Mouse (Mus musculus): ENCODE data around the gene Atp6v1e1. TPM values are rescaled to one million over a fixed set of nuclear protein-coding genes. Genes with fewer than 3 reads are reported as not detected.
A peak's percentile ranks its signal among the peaks of the same experiment; 100 is the strongest.
"Not testable (repeated sequence)": the region's sequence is repeated elsewhere in the genome, so short reads cannot be mapped to it uniquely, and the experiment has no call there.

The Atp6v1e1 gene
- total RNA-seq, 2 experiments from 2014 or later: 87.9 to 94.9 TPM

GRCm38 (mm10) chr6:120821715-120822114, 878 bp downstream of the Atp6v1e1 start:
- no peak for ATAC-seq (replicated peaks; ENCODE audit: low FRiP score, low TSS enrichment, poor library complexity, severe bottlenecking)

GRCm38 (mm10) chr6:120820941-120821340, 1.7 kb downstream of the Atp6v1e1 start:
- peak; percentile 63; the same call in 1 of the 2 replicates for ATAC-seq (replicated peaks; ENCODE audit: low FRiP score, low TSS enrichment, poor library complexity, severe bottlenecking)

GRCm38 (mm10) chr6:120820144-120820543, 2.4 kb downstream of the Atp6v1e1 start:
- no peak for ATAC-seq (replicated peaks; ENCODE audit: low FRiP score, low TSS enrichment, poor library complexity, severe bottlenecking)

DNA sequence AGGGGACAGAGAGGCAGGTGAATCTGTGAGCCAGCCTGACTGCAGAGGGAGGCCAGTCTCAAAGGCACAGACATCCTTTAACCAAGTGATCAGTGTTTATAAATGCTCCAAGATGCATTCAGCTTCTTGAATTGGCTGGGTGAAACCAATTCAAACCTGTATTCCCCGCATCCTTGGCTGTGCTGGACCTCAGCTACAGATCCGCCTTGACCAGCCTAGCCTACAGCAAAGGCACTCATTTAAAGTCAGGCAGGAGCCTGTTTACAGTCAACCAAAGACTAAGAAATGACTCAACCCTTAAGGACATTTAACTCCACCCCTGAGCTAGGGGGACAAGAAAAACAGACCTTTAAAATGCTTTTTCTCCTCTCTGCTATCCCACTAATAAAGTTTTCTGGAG, 3.3 kb downstream of the Atp6v1e1 start:
- no peak for ATAC-seq (replicated peaks; ENCODE audit: low FRiP score, low TSS enrichment, poor library complexity, severe bottlenecking)

DNA sequence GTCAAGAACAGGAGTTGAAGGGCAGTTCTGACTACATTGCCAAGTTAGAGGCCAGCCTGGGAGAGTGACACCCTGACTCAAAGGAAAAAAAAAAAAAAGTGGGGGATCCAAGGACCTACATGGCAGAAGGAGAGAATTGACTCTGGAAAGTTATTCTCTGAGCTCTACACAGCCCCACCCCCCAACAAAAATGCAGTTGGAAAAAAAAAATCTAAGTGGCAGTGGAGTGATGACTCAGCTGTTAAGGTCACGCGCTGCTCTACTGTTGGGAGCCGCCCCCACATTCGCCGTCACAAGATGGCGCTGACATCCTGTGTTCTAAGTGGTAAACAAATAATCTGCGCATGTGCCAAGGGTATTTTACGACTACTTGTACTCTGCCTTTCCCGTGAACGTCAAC, 10.6 kb downstream of the Atp6v1e1 start:
- ATAC-seq (replicated peaks; ENCODE audit: low FRiP score, low TSS enrichment, poor library complexity, severe bottlenecking): not testable (repeated sequence)

- no peak for ATAC-seq (replicated peaks; ENCODE audit: low FRiP score, low TSS enrichment, poor library complexity, severe bottlenecking)
Observed at GRCm38 (mm10) chr6:120807738-120808081, 14.9 kb downstream of the Atp6v1e1 start.

GRCm38 (mm10) chr6:120806999-120807737, 15.4 kb downstream of the Atp6v1e1 start:
- ATAC-seq (replicated peaks; ENCODE audit: low FRiP score, low TSS enrichment, poor library complexity, severe bottlenecking): no peak

GRCm38 (mm10) chr6:120799581-120800041, 23.0 kb downstream of the Atp6v1e1 start:
- no peak for ATAC-seq (replicated peaks; ENCODE audit: low FRiP score, low TSS enrichment, poor library complexity, severe bottlenecking)

- no peak for ATAC-seq (replicated peaks; ENCODE audit: low FRiP score, low TSS enrichment, poor library complexity, severe bottlenecking)
Observed at GRCm38 (mm10) chr6:120798905-120799304, 23.7 kb downstream of the Atp6v1e1 start.

DNA sequence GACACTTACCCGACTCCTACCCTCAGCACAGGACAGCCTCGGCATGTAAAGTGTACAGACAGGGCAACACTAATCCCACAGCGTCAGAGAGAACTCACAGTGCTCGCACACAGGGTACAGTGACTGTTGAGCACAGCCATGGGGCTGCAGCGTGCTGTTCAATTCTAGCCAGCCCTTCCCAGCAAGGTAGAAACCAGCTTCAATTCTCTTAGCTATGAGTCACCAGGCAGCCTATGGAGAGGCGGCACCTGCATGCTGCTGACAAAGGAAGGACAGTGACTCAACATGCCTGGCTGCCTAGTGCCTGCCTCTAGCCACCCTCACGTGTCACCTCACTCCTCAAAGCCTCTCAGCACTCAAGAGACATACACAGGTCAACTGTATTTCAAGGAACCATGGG, 24.6 kb downstream of the Atp6v1e1 start:
- ATAC-seq (replicated peaks; ENCODE audit: low FRiP score, low TSS enrichment, poor library complexity, severe bottlenecking): no peak

DNA sequence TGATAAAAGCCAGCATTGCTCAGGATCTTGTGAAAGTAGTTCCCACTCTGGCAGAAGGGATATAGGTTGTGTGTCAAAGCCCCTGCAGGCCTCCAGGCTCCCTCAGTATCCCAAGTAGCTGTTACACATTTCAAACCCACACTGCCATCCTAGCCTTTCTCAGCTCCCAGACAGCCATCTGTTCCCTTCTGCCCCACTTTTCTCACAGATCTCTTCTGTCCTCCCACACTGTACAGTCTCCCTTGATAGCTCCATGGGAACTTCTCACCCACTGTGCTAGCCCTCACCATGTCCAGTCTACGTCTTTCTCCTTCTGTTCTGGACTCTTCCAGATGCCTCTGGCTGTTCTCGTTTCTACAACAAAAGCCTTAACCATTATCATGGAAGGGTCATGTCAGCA, 26.5 kb downstream of the Atp6v1e1 start:
- ATAC-seq (replicated peaks; ENCODE audit: low FRiP score, low TSS enrichment, poor library complexity, severe bottlenecking): no peak

GRCm38 (mm10) chr6:120795422-120796086, 27.0 kb downstream of the Atp6v1e1 start:
- peak; percentile 30; the same call in 1 of the 2 replicates for ATAC-seq (replicated peaks; ENCODE audit: low FRiP score, low TSS enrichment, poor library complexity, severe bottlenecking)

DNA sequence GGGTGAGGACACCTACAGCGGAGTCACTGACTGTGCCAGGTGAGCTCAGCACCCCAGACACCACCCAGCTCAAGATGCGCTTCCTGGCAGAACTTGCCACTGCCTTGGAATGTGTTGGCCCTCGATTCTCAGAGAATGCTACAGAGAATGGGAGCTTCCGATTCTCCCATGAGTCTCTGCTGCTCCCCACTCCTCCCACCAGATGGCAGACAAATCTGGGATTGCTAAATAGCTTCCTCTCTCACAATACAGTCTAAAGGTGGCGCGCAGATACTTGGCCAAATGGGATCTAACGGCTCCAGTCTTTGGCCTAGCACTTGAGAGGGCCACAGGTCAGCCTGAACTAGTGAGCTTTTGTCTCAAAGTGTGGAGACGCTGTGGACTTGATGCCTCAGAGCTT, 29.6 kb downstream of the Atp6v1e1 start:
- no peak for ATAC-seq (replicated peaks; ENCODE audit: low FRiP score, low TSS enrichment, poor library complexity, severe bottlenecking)

GRCm38 (mm10) chr6:120790717-120791116, 31.9 kb downstream of the Atp6v1e1 start:
- no peak for ATAC-seq (replicated peaks; ENCODE audit: low FRiP score, low TSS enrichment, poor library complexity, severe bottlenecking)

DNA sequence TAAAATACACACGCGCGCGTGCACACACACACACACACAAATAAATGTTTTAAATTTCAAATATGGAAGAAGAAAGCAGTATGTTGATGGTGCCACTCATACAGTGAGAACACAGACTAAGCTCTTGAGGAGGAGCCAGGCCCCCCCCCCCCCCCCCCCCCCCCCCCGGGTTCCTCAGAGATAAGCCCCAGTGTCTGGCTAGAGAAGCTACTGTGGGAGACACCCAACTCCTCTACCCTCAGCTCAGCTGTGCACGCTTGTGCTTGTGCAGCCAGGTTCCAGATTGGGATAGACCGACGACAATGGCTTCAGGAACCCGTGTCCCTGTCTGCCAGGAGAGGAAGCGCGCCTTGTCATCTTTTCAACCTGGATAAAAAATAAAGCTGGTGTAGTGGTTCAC, 32.4 kb downstream of the Atp6v1e1 start:
- peak; percentile 64 for ATAC-seq (replicated peaks; ENCODE audit: low FRiP score, low TSS enrichment, poor library complexity, severe bottlenecking)

- ATAC-seq (replicated peaks; ENCODE audit: low FRiP score, low TSS enrichment, poor library complexity, severe bottlenecking): no peak
Observed at GRCm38 (mm10) chr6:120788904-120789303, 33.7 kb downstream of the Atp6v1e1 start.

DNA sequence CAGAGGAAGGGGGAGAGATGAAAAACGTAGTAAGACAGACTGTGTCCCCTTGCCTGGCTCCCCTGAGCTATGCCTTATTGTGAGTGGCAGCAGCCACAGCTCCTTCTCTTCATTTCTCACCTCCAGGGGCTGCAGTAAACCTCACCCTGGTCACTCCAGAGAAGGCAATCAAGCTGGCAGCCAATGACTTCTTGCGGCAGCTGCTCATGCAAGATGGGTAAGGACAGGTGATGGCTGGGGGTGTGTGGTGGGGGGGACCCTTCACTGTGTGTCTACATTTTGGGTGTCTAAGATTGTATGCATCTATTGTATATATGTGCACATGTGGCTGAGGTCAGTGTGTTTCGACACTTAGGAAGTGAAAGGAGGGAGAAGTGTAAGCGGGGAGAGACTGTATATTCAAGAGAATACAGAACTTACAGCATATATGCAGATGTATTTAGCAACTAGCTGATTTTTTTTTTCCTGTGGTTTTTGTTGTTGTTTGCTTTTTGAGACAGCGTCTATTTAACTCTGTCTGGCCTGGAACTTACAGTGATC, 34.5 kb downstream of the Atp6v1e1 start:
- no peak for ATAC-seq (replicated peaks; ENCODE audit: low FRiP score, low TSS enrichment, poor library complexity, severe bottlenecking)

- no peak for ATAC-seq (replicated peaks; ENCODE audit: low FRiP score, low TSS enrichment, poor library complexity, severe bottlenecking)
Observed at GRCm38 (mm10) chr6:120784351-120784750, 38.2 kb downstream of the Atp6v1e1 start.

- no peak for ATAC-seq (replicated peaks; ENCODE audit: low FRiP score, low TSS enrichment, poor library complexity, severe bottlenecking)
Observed at GRCm38 (mm10) chr6:120782948-120783347, 39.6 kb downstream of the Atp6v1e1 start.

DNA sequence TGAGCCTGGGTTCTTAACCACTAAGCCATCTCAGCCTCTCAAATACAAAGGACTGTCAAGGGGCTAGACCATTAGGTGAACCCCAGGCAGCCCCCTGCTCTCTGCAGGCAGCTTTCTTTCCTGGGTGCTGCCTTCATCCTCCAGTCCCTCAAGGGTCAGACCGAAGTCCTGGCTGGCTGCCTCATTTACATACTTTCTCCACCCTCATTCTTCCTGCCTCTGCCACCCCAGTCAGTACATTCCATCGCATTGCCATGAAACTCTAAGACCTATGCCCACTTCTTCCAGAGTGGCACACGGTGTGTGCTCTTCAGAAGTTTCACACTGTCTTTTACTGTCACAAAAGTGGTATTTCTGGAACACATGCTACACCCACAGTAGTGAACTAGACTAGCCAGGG, 44.4 kb downstream of the Atp6v1e1 start:
- ATAC-seq (replicated peaks; ENCODE audit: low FRiP score, low TSS enrichment, poor library complexity, severe bottlenecking): no peak

GRCm38 (mm10) chr6:120777533-120777932, 45.1 kb downstream of the Atp6v1e1 start:
- no peak for ATAC-seq (replicated peaks; ENCODE audit: low FRiP score, low TSS enrichment, poor library complexity, severe bottlenecking)
